1 mouse cellular context compared by ENCODE assay signal in genomic region chr4:132801176-132802077, GRCm38 (mm10).
TF ChIP-seq lines count a peak whose summit lies in the region.

No protein-coding gene starts in this region.

TF ChIP-seq in CH12.LX, 34 proteins besides CTCF, POLR2A, EP300 and RAD21:
- no peak for TF ChIP-seq CHD1 (IDR thresholded peaks at IDR 0.05; ENCODE audit: low read depth, low read length)
- peak; percentile 31; the same call in 1 of the 2 replicates for TF ChIP-seq BHLHE40 (IDR thresholded peaks at IDR 0.05; ENCODE audit: low read depth, low read length)
- no peak for TF ChIP-seq JUN (IDR thresholded peaks at IDR 0.05; ENCODE audit: insufficient read depth, low read depth, low read length)
- TF ChIP-seq ETS1 (conservative IDR thresholded peaks at IDR 0.05; ENCODE audit: low read depth, low read length): peak; percentile 18; the same call in 1 of the 2 replicates
- peak; percentile 39; the same call in 1 of the 2 replicates for TF ChIP-seq MYC (IDR thresholded peaks at IDR 0.05; ENCODE audit: low read depth, low read length)
- no peak for TF ChIP-seq TBP (conservative IDR thresholded peaks at IDR 0.05; ENCODE audit: low read depth, low read length)
- TF ChIP-seq GABPA (IDR thresholded peaks at IDR 0.05; ENCODE audit: insufficient replicate concordance, low read depth, low read length): no peak
- TF ChIP-seq POLR2AphosphoS2 (IDR thresholded peaks at IDR 0.05; ENCODE audit: low read depth, low read length): no peak
- TF ChIP-seq MAFK (IDR thresholded peaks at IDR 0.05; ENCODE audit: insufficient replicate concordance, low read length): 0 out of 2 replicates have a peak, but pooled peaks have one; percentile 9
- TF ChIP-seq ZNF384 (IDR thresholded peaks at IDR 0.05; ENCODE audit: low read depth, low read length): no peak
- 0 out of 2 replicates have a peak, but pooled peaks have one; percentile 17 for TF ChIP-seq TCF12 (IDR thresholded peaks at IDR 0.05; ENCODE audit: low read depth, low read length)
- TF ChIP-seq JUND (conservative IDR thresholded peaks at IDR 0.05; ENCODE audit: low read depth, low read length): 0 out of 2 replicates have a peak, but pooled peaks have one; percentile 48
- peak; percentile 64 for TF ChIP-seq ELF1 (IDR thresholded peaks at IDR 0.05; ENCODE audit: low read depth, low read length)
- TF ChIP-seq MAX (IDR thresholded peaks at IDR 0.05; ENCODE audit: low read length): peak; percentile 26; the same call in 1 of the 2 replicates
